Mouse (Mus musculus) frontal cortex, adult 2 months (tissue): ENCODE results near the gene Rimbp2. TPM values are rescaled to one million over a fixed set of nuclear protein-coding genes. Genes with fewer than 3 reads are reported as not detected.
A peak's percentile ranks its signal among the peaks of the same experiment; 100 is the strongest.
"Not testable (repeated sequence)": the region's sequence is repeated elsewhere in the genome, so short reads cannot be mapped to it uniquely, and the experiment has no call there.

Experiments used
- DNase-seq, 2 experiments: peaks; one replicate each; pipeline ENCODE4 v3.0.0; 2022; ENCODE audit warnings: low spot score in 1 of 2; ENCODE audit errors: extremely low spot score in 1 of 2
- polyA plus RNA-seq: library from polyadenylated mRNA; depleted of rRNA; stranded (reverse); fragments of >200 nt; gene quantifications from 2 replicates; pipeline ENCODE4 v1.2.3, GENCODE M21; 2012

The Rimbp2 gene
- polyA plus RNA-seq, 1 experiment, result 100 TPM

DNA sequence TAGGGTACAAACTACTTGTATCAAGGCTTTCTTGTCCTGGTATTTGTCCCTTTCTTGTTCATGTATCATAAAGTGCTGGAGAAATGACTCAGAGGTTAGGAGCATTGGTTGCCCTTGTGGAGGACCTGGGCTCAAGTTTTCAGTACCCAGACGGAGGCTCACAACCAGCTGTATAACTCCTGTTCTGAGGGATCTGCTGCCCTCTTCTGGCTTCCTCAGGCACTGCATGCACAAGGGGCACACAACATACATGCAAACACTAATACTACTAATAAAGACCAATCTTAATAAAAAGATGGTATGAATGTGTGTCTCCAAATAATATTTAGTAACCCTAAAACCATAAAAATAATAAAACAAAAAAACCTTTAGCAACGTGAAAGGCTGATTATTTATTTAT is 176.9 kb downstream of the Rimbp2 start:
- DNase-seq, result no peak

DNA sequence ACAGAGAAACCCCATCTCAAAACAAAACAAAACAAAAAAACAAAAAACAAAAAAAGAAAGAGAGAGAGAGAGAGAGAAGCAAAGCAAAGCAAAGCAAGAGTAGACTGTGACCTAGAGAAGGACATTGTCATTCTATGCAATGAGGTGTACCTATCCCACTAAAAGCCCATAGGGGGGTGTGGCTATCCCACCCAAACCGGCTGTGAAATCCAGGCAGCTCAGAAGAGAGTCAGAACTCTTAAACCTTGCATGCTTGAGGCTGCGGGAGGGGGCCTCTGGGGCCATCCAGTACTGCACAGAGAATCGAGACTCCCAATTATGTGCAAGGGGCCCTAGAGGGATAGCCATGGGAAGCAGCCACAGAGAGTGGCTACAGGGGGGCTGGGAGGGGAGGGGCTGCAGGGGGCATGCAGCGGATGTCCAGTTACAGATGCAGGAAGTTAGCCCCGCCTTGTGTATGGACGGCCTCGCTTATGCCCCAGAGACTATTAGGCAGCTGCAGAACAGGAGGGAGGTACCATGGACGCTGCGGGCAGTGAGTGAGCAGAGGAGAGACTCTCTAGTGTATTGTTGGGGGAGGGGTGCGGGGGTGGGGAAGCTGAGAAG is 184.2 kb downstream of the Rimbp2 start:
- DNase-seq, result no peak

DNA sequence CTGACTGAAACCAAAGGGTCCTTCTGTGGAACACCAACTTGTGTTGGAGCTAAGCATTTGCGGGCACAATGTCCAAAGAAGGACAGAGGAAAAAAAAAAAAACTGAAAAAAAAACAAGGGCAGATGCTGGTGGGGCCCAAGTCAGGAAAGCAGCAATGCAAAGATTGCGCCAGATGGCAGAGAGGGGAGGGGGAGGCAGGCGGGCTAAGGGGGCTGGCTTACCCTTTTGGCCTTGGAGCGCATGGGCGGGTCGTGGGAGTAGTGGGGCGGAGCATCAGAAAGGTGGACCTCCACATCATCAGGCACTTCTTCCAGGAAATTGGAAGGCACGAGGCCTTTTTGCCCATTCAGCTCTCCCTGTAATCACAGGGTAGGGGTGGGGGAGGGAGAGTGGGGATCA is 192.2 kb downstream of the Rimbp2 start:
- DNase-seq, result no peak

DNA sequence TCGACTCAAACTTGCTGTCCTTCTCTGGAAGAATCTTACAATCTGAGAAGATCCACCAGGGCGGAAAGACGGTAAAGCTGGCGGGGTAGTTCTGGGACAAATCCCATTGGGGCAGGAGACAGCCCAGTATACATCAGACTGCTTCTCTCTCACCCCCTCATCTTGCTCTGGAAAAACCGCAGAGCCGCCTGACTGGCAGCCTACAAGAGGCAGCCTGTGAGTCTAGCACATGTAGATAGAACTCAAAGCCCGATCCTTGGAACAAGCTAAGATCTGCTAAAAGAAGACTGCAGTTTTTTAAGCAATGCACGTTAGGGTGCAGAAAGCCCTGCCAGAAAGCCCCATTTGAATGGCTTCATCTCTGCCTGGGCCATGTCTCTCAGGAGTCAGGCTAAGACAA is 207.0 kb downstream of the Rimbp2 start:
- DNase-seq, result peak; percentile 36 to 48

DNA sequence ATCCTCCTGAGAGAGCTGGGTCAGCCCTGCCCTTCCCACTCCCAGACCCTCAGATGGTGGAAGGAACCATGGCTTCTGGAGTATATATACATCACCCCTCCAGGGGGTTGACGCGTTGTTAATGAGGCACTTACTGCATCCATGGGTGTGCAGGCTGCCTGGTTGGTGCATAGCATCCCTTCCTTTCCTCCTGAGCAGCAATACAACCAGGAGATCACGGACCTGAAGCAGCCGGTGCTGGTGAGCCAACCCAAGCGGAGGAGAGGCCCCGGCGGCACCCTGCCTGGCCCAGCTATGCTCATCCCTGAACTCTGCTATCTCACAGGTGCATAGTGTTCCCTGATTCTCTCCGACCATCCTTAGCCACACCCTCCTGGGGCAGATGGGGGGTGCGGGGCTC is 208.1 kb downstream of the Rimbp2 start:
- no peak for DNase-seq

DNA sequence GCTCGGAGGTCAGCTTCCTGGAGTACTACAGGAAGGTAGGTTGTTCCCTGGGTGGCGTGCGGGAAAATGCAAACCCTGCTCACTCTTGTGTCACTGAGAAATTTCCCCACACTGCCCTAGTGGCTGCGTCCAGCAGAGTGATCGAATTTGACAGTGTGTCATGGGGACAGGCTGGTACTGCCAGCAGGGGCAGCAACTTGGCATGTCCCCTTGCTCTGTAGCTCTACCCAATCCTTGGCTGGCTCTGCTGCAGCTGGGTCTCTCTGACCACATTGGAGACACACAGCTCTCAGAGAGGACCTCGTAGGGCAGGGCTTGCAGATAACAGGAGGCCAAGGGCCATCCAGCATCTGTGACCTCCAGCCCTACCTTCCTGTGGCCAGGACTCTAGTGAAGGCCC is 208.9 kb downstream of the Rimbp2 start:
- DNase-seq, result no peak

DNA sequence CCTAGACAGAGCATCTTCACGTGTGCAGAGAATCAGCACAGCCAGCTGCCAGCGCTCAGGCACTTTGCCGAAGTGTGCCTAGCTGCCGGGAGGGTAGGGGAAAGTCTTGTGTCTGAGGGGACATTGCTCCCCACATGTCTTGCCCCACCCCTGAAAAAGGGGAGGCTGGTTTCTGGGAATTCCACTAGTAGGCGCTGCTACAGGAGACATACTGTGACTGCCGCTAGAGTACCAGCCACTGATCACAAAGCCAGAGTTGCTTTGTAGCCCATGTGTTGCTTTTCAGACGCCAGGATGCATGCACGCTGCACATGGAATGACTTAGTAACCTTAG is 213.5 kb downstream of the Rimbp2 start:
- no peak for DNase-seq

DNA sequence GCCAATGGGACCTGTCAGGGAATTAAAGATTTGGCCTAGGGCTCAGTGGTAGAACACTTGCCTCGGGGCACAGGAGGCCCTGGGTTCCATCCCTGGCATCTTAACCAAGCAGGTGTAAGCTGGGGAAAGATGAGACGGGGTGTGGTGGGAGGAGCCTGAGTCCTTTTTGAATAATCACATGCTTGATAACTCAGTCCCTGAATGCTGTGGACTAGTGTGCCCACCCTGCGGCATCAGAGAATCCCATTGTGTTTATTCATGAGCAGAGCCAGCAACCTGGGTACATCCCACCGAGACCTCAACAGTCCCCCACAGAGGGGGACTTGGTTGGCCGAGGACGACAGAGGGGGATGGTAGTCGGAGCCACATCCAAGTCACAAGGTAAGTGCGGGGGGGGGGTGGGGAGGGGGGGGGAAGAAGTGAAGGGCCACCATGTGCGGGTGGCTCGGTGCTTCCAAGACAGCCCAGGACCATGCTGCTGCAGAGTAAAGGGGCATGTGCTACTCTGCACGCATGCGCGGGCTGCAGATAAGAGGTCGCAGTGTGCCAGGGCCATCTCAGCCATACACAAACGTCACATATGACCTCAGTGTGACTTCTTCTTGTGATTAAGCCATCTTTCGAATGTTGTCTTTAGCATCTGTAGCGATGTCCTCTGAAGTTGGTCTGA is 214.0 kb downstream of the Rimbp2 start:
- DNase-seq, result no peak

DNA sequence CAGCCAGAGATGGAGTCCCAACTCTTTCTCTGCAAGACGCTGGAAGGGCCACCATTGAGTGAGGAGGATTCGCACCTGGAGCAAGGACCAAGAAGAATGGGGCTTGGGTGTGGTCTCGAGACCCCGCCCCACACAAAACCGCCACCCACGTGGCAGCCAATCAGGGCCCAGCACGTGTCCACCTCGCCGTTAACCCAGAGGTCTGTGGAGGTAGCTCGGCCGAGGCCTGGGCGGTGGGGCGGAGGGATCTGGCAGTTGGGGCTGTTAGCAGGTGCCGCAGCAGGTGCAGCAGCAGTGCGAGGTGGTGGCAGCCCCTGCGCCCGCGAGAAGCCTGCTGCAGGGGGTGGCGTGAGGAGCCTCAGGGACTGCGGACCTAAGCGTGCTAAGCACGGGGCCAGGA is 217.4 kb downstream of the Rimbp2 start:
- DNase-seq, result no peak

DNA sequence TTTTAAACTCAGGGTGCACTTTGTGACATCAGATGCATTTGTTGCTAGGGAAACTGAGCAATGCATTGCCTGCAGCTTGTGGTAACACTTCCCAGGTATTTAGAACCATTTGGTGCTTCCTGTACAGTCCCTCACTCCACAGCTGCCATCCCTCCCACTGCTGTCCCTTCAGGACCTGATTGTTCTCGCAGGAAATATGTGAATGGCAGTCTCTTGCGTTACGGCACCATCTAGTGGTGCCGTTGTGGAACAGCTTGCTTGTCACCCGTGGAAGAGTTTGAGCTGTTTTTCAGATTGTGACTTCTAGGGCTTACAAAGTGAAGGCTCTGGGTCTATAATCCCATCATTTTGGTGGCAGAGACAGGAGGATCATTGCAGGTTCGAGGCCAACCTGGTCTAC is 219.3 kb downstream of the Rimbp2 start:
- peak in 1 of 2 experiments; percentile 76 for DNase-seq

DNA sequence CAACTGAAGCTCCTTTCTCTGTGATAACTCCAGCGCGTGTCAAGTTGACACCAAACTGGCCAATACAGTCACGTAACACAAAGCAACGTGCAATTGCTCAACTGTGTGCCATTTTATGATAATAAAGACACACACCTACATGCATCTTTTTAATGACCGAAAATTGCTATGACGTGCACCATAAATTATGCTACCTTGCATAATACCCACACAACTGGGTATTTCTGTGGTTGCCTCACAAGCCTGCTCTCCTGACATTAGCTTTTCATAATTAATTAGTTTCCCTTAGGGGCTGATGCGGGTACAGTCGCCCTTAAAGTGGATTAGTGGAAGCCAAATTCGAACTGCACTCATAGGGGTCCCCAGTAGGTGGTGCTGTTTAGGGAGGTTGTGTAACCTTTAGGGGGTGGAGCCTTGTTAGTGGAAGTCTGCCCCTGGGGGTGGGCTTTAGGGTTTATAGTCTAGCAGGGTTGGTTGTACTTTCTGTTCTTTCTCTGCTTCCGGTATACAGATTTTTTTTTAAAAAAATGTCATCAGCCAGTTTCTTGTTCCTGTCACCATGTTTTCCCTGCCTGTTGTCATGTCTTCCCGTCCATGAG is 220.8 kb downstream of the Rimbp2 start:
- DNase-seq, result no peak

DNA sequence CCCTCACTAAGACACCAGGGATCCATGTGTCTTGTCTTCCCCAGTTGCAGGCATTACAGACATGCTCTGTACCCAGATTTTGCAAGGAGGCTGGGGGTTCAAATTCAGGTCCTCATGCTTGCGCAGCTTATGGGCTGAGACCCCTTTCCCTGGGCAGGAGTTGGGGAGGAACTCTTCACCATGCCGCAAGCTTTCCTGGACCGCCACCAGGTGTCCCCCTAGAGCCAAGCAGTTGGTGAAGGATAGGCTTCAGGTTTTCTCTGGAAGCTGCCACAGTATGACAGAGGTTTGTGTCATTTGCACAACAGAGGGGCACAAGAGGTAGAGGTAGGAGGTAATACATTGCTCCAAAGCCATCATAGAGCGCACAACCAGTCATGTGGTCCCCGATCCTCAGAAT is 222.7 kb downstream of the Rimbp2 start:
- DNase-seq, result peak in 1 of 2 experiments; percentile 52

DNA sequence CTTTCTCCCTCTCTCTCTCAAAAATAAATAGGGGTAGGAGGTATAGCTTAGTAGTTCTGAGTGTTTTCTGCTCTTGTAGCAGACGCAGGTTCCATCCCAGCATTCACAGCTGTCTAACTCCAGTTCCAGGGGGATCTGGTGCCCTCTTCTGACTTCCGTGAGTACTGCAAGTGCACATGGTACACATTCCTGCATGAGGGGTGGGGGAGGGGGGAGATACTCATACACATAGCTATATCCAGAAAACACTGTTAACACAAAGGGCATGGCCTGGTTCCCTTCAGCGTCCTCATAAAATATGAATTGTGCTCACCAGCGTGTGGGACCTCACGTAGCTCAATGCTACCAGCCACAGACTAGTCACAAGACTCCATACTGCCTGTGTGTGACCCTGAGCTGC is 223.9 kb downstream of the Rimbp2 start:
- no peak for DNase-seq

DNA sequence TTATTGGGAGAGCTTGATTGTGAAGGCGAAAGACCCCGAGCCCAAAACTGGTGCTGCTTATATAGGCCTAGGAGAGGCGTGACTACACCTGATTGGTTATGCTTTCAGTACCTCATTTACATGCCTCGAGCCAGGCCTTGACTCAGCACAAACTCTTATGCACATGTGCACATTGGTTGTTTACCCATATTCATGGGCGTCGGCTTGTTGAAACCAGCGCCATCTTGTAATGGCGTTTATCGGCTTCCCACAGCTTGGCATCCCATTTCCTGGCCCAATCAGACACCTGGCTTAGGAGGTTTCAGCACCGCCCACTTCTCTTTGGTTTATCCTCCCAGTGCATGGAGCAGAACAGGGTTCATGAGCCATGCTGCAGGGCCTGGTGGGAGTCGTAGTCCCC is 232.8 kb downstream of the Rimbp2 start:
- not testable (repeated sequence) for DNase-seq

DNA sequence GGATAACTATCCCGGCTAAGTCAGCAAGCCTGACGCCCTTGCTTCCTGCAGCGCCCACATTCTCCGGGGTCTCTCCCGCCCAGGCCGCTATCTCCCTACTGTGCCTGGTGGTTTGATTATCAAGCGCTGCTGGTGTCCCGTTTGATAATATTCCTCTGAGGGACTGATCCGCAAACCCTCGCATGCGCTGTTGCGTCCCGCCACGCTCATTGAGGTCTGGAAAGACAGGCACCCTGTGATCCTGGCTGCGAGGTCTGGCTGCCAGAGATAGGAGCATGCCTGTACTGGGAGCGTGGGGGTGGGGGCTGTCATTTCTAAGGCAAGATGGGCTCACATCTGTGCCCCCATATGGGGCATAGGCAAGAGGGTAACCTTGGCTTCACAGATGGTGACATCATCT is 238.1 kb downstream of the Rimbp2 start:
- DNase-seq, result no peak

DNA sequence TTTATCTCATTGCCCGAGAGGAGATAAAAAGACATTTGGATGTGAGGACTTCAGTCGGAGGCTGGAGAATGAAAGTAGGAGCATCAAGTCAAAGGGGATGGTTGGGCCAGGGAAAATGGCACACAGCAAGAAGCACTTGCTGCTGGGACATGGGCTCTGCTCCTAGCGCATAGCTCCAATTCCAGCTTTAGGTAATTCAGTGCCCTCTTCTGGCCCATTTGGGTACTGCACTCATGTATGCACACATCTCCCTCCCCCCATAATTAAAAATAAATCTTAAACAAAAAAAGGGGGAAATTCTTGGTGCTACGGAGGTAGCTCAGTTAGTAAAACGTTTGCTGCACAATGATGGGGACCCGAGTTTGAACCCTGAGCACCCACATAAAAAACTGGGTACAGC is 241.4 kb downstream of the Rimbp2 start:
- peak in 1 of 2 experiments; percentile 47 for DNase-seq

DNA sequence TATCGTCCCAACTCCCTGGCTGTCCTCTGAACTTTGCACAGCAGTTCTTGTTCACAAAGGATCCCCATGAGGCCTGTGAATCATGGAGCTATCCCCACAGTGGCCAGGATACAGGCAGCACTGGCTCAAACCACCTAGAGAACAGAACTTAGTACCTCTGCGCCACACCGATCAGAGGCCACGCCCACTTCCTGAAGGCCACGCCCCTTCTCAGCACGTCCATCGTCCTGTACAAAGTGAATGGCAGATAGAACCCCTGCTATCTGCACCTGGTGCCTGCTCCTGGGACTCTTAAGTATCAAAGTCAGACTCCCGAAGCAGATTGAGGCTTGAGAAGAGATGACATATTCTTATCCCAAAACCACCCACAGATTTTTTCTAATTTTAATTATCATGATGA is 242.7 kb downstream of the Rimbp2 start:
- no peak for DNase-seq

DNA sequence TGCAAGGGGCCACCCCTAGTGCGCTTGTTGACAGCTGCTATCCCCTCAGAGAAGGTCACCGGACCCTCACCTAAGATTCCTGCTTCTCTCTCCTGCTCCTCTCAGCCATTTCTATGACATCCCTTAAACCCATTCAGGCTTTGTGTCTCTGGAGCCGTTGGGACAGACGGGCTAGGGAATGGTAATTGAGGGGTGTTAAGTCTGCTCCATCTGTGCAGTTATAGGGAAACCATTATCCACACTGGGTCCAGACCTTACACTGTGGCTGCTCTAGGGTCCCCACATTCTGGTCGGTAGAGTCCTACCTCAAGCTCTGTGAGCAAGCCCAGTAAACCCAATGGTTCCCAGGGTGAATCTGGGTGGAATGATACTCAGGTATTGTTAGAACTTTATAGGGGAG is 244.4 kb downstream of the Rimbp2 start:
- no peak for DNase-seq
